8 mouse cellular contexts compared by ENCODE assay signal in genomic region chr10:7667342-7667802, GRCm38 (mm10). TPM values are rescaled to one million over a fixed set of nuclear protein-coding genes. Genes with fewer than 3 reads are reported as not detected.
DNase-seq lines count a peak whose midpoint lies in the region; ATAC-seq and TF ChIP-seq lines count a peak whose summit lies in the region.

Gene Nup43, plus strand, starts transcription at chr10:7667503.

- H3K27ac ChIP-seq in forebrain, embryonic 12.5 days: peak within 1 kb of the TSS; percentile 78
- peak within 1 kb of the TSS; percentile 83 for H3K27ac ChIP-seq in neural tube, embryonic 15.5 days (replicated peaks)

- peak within 1 kb of the TSS; percentile 78 for H3K9ac ChIP-seq in forebrain, embryonic 12.5 days
- H3K9ac ChIP-seq in neural tube, embryonic 15.5 days (replicated peaks): peak within 1 kb of the TSS; percentile 65

- H3K27me3 ChIP-seq in E14TG2a.4 (ENCODE audit: insufficient read depth, low read length): no peaks in the 10 kb centered on the region
- H3K27me3 ChIP-seq in forebrain, embryonic 12.5 days: no peaks in the 10 kb centered on the region
- no peaks in the 10 kb centered on the region for H3K27me3 ChIP-seq in neural tube, embryonic 15.5 days (replicated peaks)

- no peak for TF ChIP-seq CTCF in E14TG2a.4 (conservative IDR thresholded peaks at IDR 0.05; ENCODE audit: low read length)

- no peaks in the 10 kb centered on the region for H3K9me3 ChIP-seq in E14TG2a.4 (ENCODE audit: low read length)
- H3K9me3 ChIP-seq in forebrain, embryonic 12.5 days: no peaks in the 10 kb centered on the region
- no peaks in the 10 kb centered on the region for H3K9me3 ChIP-seq in neural tube, embryonic 15.5 days (replicated peaks)

- 0% methylated on average over 24 of the region's 24 CpGs for WGBS in forebrain, embryonic 12.5 days
- 0% methylated on average over 24 of the region's 24 CpGs for WGBS in neural tube, embryonic 15.5 days

- peak within 1 kb of the TSS; percentile 73 for H3K4me2 ChIP-seq in forebrain, embryonic 12.5 days
- peak within 1 kb of the TSS; percentile 78 for H3K4me2 ChIP-seq in neural tube, embryonic 15.5 days

- peak within 1 kb of the TSS; percentile 98 for H3K4me3 ChIP-seq in E14TG2a.4 (replicated peaks; ENCODE audit: low read length)
- H3K4me3 ChIP-seq in forebrain, embryonic 12.5 days (replicated peaks): peak within 1 kb of the TSS; percentile 84
- H3K4me3 ChIP-seq in neural tube, embryonic 15.5 days (replicated peaks): peak within 1 kb of the TSS; percentile 81

- H3K36me3 ChIP-seq in E14TG2a.4 (ENCODE audit: insufficient read depth, low read length): peaks cover 34% of the 10 kb centered on the region
- H3K36me3 ChIP-seq in forebrain, embryonic 12.5 days (replicated peaks): peaks cover 28% of the 10 kb centered on the region
- H3K36me3 ChIP-seq in neural tube, embryonic 15.5 days: 0 out of 2 replicates have a peak, but pooled peaks cover 6% of the 10 kb centered on the region

- DNase-seq in c-Kit-positive CD71-positive TER-119-positive erythroid progenitor cells, embryonic 14.5 days (ENCODE audit: low spot score): peak; percentile 90
- peak; percentile 93 to 95 for DNase-seq in heart, postnatal 10 days
- DNase-seq in layer of hippocampus, adult 11-12 months (ENCODE audit: low spot score): peak; percentile 88
- peak; percentile 90 to 92 for DNase-seq in lung, adult 18-20 months
- peak; percentile 92 for DNase-seq in testis, postnatal 14 days (ENCODE audit: low spot score)

- peaks cover 30% of the 10 kb centered on the region for H3K4me1 ChIP-seq in E14TG2a.4 (replicated peaks; ENCODE audit: low read depth, low read length)
- H3K4me1 ChIP-seq in forebrain, embryonic 12.5 days: peaks cover 16% of the 10 kb centered on the region
- peaks cover 15% of the 10 kb centered on the region for H3K4me1 ChIP-seq in neural tube, embryonic 15.5 days

- intact Hi-C loops in heart, postnatal 10 days (cut with DNase I): no loop called here

- ATAC-seq in forebrain, embryonic 12.5 days (ENCODE audit: low FRiP score): peak; percentile 80
- ATAC-seq in neural tube, embryonic 15.5 days (ENCODE audit: low FRiP score): peak; percentile 84

RNA-seq across cellular contexts. Expression of gene Nup43, which starts in this region (rescaled TPM):
- polyA plus RNA-seq in forebrain, embryonic 12.5 days (2016; fragmentation: Nextera tagmentation; extraction: Ambion mirVana): 54.0 and 59.7 TPM in 2 replicates
- 10 to 100 TPM in 1 of 2 experiments, 1 to 10 TPM in 1; 5.9 to 10.7 TPM for total RNA-seq in heart, postnatal 10 days (2021)
- polyA plus RNA-seq in neural tube, embryonic 15.5 days (2015; fragmentation: Nextera tagmentation; extraction: Ambion mirVana): 28.3 and 34.4 TPM in 2 replicates

Comparison
In these comparisons a context has a peak if more than half of its experiments do, and no peak if none do; other contexts are left out.
1. Peak in every context shown above with its lines: DNase-seq, ATAC-seq, H3K4me3 ChIP-seq and H3K27ac ChIP-seq.